Mouse (Mus musculus) E14TG2a.4 (cell line): ENCODE results near the gene Jarid2.
A peak's percentile ranks its signal among the peaks of the same experiment; 100 is the strongest.

Experiments
- H3K27me3 ChIP-seq: 2 replicates; pipeline ENCODE4 v1.6.1; 2014; ENCODE audit warnings: low read length, control low read depth; ENCODE audit not compliant: insufficient read depth
- H3K36me3 ChIP-seq: 2 replicates; pipeline ENCODE4 v1.6.1; 2014; ENCODE audit warnings: low read length, control low read depth; ENCODE audit not compliant: insufficient read depth
- H3K4me1 ChIP-seq: replicated peaks from 2 replicates; pipeline ENCODE4 v1.6.1; 2014; ENCODE audit warnings: low read depth, low read length, control low read depth
- H3K4me3 ChIP-seq: replicated peaks from 2 replicates; pipeline ENCODE4 v1.5.1; 2014; ENCODE audit warnings: mild to moderate bottlenecking, low read length
- H3K9me3 ChIP-seq: 2 replicates; pipeline ENCODE4 v1.6.1; 2014; ENCODE audit warnings: low read length, control low read depth
- CTCF ChIP-seq: conservative IDR thresholded peaks from 2 replicates; pipeline ENCODE4 v1.5.1; 2014; ENCODE audit warnings: low read length
- NANOG ChIP-seq: IDR thresholded peaks from 2 replicates; pipeline ENCODE4 v1.6.1; 2014; ENCODE audit warnings: borderline replicate concordance, low read length, mixed read lengths
- POU5F1 ChIP-seq: IDR thresholded peaks from 2 replicates; pipeline ENCODE4 v1.6.1; 2014; ENCODE audit warnings: low read length, borderline replicate concordance

The Jarid2 gene

DNA sequence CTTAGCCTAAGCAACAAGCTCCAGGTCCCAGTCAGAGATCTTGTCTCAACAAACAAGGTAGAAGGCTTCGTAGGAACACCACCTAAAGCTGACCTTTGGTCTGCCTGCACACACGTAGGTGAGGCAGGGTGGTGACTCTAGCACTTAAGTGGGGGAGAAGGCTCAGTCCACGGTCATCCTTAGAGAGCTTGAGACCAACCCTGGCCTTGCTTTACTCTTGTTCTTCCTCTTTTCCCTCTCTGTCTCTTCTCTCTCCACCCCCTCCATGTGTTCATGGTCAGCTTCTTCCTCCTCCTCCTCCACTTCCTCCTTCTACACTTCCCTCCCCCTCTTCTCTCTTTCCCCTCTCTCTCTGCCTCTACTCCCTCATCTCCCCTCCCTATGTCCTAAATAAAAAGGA, 208.4 kb downstream of the Jarid2 start:
- H3K4me3 ChIP-seq: no peak overlapping the region
- peaks cover 47% of the 10 kb centered on the region for H3K4me1 ChIP-seq
- no peak for TF ChIP-seq POU5F1
- no peak for TF ChIP-seq CTCF
- TF ChIP-seq NANOG: no peak
- no peaks in the 10 kb centered on the region for H3K36me3 ChIP-seq
- no peaks in the 10 kb centered on the region for H3K9me3 ChIP-seq
- H3K27me3 ChIP-seq: no peaks in the 10 kb centered on the region

DNA sequence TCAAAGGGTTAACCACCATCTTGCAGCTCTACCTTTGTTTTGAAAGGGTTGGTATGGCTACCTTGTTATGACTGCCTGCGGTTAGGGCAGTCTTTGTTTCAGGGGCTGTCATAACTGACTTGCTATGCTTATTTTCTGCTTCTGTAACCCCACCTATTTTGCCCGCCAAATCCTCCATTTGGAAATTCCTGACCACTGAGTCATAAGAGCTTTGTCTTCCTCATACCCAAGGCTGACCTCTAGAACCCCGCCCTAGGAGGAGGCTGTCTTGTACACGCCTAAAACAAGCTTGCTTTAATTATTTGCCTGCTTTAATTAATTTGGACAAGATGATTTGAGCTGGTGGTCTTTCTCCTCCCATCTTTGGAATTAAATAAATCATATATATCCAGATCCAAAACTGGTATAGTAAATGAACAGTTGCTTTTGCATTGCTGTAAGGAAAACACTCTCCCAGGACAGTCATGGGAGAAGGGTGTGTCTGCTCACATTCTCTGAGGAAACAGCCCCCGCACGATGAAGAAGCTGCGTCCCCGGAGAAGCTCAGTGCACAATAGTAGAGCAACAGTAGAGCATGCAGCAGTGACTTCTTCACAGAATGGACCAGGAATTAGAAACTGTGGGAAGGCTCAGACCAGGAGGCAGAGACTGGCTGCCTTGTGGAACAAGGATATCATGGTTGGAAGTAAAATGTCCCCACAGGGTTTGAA, 210.2 kb downstream of the Jarid2 start:
- Histone ChIP-seq H3K36me3 (0 out of 2 replicates have a peak, but pooled peaks cover 10% of the 10 kb centered on the region), H3K4me3 (peak overlapping the region; percentile 14), H3K9me3 (no peaks in the 10 kb centered on the region), H3K4me1 (peaks cover 40% of the 10 kb centered on the region), H3K27me3 (no peaks in the 10 kb centered on the region)
- TF ChIP-seq POU5F1: no peak

DNA sequence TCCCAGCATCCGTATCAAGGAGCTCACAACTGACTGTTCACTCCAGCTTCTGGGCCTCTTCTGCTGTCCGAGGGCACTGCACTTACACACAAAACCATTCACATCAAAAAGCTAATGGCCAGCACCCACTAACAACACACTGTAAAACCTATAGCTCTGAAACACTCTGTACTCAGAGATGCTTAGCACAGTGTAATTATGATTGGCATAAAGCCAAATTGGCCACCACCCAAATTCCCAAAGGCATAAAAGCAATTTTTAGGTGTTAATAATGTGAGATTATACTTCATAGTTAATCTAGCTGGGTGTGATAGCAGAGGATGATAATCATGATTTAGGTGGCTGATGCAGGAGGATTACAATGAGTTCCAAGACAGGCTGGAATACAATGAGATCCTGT, 214.3 kb downstream of the Jarid2 start:
- peaks cover 29% of the 10 kb centered on the region for H3K4me1 ChIP-seq
- H3K27me3 ChIP-seq: no peaks in the 10 kb centered on the region
- no peaks in the 10 kb centered on the region for H3K9me3 ChIP-seq
- 0 out of 2 replicates have a peak, but pooled peaks cover 10% of the 10 kb centered on the region for H3K36me3 ChIP-seq
- no peak for TF ChIP-seq CTCF
- no peak for TF ChIP-seq POU5F1
- TF ChIP-seq NANOG: no peak
- H3K4me3 ChIP-seq: no peak overlapping the region

DNA sequence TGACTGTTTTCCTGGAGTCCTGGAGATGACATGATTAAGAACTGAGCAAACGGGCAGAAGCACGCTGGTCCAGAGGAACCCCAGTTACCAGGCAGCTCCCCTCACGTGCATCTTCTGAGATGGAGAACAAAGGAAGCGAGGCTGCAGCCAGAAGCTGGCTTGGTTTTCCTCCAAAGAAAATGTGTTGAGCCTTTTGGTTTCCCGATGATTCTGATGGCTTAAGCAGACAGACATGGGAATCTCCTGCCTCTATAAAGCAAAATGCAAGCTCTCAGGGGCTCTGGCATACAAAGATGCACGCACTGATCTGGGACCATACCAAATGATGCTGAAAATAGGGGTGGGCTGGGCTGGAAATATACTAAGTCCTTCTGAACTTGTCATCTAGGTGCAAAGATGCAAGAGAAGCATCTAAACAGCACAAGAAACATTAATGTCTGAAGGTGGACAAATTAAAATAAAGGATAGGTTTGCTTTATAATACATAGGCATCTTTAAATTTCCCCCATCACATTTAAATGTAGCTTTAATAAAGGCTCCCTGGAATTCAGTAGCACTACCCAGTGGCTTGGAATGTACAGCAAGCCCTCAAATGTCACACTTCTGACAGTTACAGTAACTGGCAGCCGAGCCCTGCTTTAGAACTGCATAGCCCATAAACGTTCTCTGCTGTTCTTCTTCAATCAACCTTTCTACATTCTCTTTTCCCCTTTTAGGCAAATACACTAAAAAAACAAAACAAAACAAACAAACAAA, 217.8 kb downstream of the Jarid2 start:
- Histone ChIP-seq H3K9me3 (no peaks in the 10 kb centered on the region), H3K4me3 (no peak overlapping the region), H3K36me3 (0 out of 2 replicates have a peak, but pooled peaks cover 10% of the 10 kb centered on the region), H3K4me1 (peaks cover 18% of the 10 kb centered on the region), H3K27me3 (no peaks in the 10 kb centered on the region)
- TF ChIP-seq NANOG: no peak
- TF ChIP-seq CTCF: no peak
- TF ChIP-seq POU5F1: no peak

DNA sequence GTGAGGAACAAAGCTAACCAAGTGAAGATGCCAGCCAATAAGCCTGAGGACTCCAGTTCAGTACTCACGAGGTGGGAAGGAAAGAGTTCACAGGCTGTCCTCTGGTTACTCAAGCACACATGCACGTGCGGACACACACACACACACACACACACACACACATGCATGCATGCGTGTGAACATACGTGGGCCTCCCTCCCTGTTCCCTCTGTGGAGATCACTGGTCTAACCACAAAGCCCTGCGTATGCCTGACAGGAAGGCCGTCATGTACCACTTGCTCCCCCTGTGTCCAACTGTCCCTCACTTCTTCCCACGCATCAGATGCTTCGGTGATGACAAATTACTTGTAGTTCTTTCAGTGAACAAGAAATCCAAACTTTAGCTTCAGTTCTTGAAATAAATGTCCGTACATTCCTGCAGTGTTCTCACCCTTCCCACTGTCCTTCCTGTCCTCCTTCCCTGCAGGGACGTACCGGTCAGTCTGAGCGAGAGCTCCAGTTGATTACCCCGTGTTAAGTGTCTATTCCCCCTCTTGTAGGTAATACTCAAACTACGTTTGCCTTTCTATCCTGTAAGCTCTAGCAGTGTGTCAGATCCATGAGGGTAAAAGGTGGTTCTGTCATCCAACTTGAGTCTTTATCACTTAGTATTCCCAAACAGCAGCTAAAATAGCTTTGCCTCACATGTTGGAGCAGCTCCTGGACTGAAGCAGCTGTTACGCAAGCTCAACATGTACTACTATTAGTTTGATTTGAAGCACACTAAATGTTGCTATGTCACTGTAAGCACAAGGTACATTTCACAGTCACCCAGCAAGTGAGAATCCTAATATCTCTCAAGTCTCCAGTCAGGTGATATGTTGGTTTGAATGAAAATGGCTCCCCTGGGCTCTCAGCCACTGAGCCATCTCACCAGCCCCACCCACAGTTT, 219.3 kb downstream of the Jarid2 start:
- Histone ChIP-seq H3K4me1 (peaks cover 26% of the 10 kb centered on the region), H3K36me3 (0 out of 2 replicates have a peak, but pooled peaks cover 6% of the 10 kb centered on the region), H3K4me3 (no peak overlapping the region), H3K9me3 (no peaks in the 10 kb centered on the region), H3K27me3 (no peaks in the 10 kb centered on the region)
- TF ChIP-seq CTCF: no peak
- TF ChIP-seq POU5F1: no peak
- no peak for TF ChIP-seq NANOG

DNA sequence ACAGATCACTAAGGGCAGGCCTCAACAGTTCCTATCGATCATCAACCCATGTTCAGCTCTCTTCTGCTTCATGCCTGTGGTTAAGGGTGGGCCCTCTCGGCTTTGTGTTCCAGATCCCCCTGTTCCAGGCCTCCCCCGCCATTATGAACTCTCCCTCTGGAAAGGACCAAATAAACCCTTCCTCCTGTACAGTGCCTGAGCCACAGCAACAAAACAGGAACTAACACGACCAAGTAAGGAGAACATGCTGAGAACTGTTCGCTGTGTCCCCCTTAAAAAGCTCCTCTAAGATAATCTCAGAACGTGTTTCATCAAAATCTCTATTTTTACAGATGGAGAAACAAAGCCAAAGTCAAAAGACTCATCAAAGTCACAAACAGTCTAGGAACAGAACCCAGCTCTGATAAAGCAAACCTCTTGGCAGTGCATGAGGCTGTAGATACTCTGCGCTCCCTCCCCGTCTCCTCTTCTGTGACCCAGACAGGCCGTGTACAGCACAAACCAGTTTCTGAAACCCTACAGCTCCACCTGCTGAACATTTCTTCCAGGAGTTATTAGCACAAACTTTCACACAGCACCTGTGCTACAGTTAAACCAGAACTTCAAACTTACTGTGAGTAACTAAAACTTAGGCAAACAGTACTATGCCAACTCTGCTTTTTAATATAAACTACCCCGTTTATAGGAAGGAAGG, 223.3 kb downstream of the Jarid2 start:
- Histone ChIP-seq H3K27me3 (no peaks in the 10 kb centered on the region), H3K4me1 (peaks cover 26% of the 10 kb centered on the region), H3K36me3 (no peaks in the 10 kb centered on the region), H3K4me3 (peak overlapping the region; percentile 42), H3K9me3 (no peaks in the 10 kb centered on the region)
- no peak for TF ChIP-seq NANOG
- TF ChIP-seq CTCF: no peak
- no peak for TF ChIP-seq POU5F1

DNA sequence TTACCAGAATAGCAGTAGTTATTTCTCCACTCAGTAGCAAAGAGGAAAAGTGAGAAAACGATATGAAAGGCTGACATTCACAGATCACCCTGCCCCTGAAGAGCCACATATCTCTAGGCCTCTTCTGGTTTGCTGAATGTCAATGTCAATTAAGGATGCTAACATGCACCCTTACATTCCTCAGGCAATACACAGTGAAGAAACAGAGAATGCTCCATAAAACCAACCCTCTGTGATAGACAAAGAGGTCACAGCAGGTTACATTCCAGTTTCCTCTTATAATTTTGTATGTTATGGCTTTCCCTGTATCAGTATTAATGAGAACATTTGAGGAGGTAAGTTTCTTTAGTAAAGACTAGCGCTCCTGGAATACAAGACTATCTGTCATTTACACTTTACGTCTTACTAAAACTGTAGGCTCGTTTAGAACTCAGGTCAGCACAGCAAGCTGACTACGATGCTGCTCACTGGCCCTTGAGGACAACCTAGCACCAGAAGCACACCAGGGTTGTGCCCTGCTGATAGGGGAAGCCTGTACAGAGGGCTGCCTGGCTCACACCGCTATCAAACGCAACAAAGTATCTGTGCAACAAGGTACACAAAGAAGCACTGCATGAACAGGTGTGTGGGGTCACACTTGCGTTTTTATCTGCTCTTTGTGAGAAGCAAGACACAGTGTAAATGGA, 224.4 kb downstream of the Jarid2 start:
- Histone ChIP-seq H3K36me3 (no peaks in the 10 kb centered on the region), H3K4me3 (no peak overlapping the region)

More for the DNA sequence above, 224.4 kb downstream of the Jarid2 start:
- H3K4me1 ChIP-seq: peaks cover 20% of the 10 kb centered on the region
- no peaks in the 10 kb centered on the region for H3K27me3 ChIP-seq
- H3K9me3 ChIP-seq: no peaks in the 10 kb centered on the region
- no peak for TF ChIP-seq CTCF
- TF ChIP-seq POU5F1: no peak
- no peak for TF ChIP-seq NANOG
